Mouse (Mus musculus): ENCODE measurements around the gene Hist4h4. TPM values are rescaled to one million over a fixed set of nuclear protein-coding genes. Genes with fewer than 3 reads are reported as not detected.

Hist4h4 gene
- polyA plus RNA-seq, 2 experiments, result 1.1 to 1.2 TPM

GRCm38 (mm10) chr6:136795850-136796249 is 8.4 kb downstream of the Hist4h4 start:
- H3K36me3 ChIP-seq (ENCODE audit: control insufficient read depth, insufficient read depth, low read length), result no peaks in the 10 kb centered on the region
- no peaks in the 10 kb centered on the region for H3K9me3 ChIP-seq (ENCODE audit: control insufficient read depth, low read length)
- DNase-seq (ENCODE audit: low spot score), result no peak
- H3K9ac ChIP-seq (ENCODE audit: low read depth, low read length, severe bottlenecking), result no peak overlapping the region
- TF ChIP-seq POLR2A (IDR thresholded peaks at IDR 0.05; ENCODE audit: borderline replicate concordance, extremely low read depth, insufficient read depth, insufficient read length), result no peak
- H3K27ac ChIP-seq (replicated peaks; ENCODE audit: low read depth, low read length), result no peak overlapping the region
- H3K4me3 ChIP-seq (replicated peaks; ENCODE audit: low read length), result no peak overlapping the region
- WGBS, result 70% methylated on average over 6 of the region's 6 CpGs
- no peak for ATAC-seq (ENCODE audit: low FRiP score, low read depth)
- H3K4me1 ChIP-seq (ENCODE audit: control insufficient read depth, insufficient read depth, low read length), result peaks cover 9% of the 10 kb centered on the region; the same call in 1 of the 2 replicates
- no peaks in the 10 kb centered on the region for H3K27me3 ChIP-seq (ENCODE audit: control insufficient read depth, insufficient read depth, low read length)
- H3K4me2 ChIP-seq (replicated peaks; ENCODE audit: low read depth, low read length, severe bottlenecking), result no peak overlapping the region

GRCm38 (mm10) chr6:136795110-136795509 is 9.1 kb downstream of the Hist4h4 start:
- Histone ChIP-seq H3K9me3 (ENCODE audit: control insufficient read depth, low read length) (no peaks in the 10 kb centered on the region), H3K9ac (ENCODE audit: low read depth, low read length, severe bottlenecking) (no peak overlapping the region), H3K4me1 (ENCODE audit: control insufficient read depth, insufficient read depth, low read length) (peaks cover 9% of the 10 kb centered on the region; the same call in 1 of the 2 replicates), H3K27ac (replicated peaks; ENCODE audit: low read depth, low read length) (no peak overlapping the region), H3K27me3 (ENCODE audit: control insufficient read depth, insufficient read depth, low read length) (no peaks in the 10 kb centered on the region), H3K36me3 (ENCODE audit: control insufficient read depth, insufficient read depth, low read length) (no peaks in the 10 kb centered on the region), H3K4me3 (replicated peaks; ENCODE audit: low read length) (no peak overlapping the region), H3K4me2 (replicated peaks; ENCODE audit: low read depth, low read length, severe bottlenecking) (no peak overlapping the region)
- no peak for ATAC-seq (ENCODE audit: low FRiP score, low read depth)
- no peak for DNase-seq (ENCODE audit: low spot score)
- 61% methylated on average over 1 of the region's 1 CpGs for WGBS
- no peak for TF ChIP-seq POLR2A (IDR thresholded peaks at IDR 0.05; ENCODE audit: borderline replicate concordance, extremely low read depth, insufficient read depth, insufficient read length)

GRCm38 (mm10) chr6:136793831-136794525 is 10.2 kb downstream of the Hist4h4 start:
- H3K9ac ChIP-seq (ENCODE audit: low read depth, low read length, severe bottlenecking), result peak overlapping the region; percentile 52
- under 1% methylated on average over 22 of the region's 24 CpGs for WGBS
- H3K27me3 ChIP-seq (ENCODE audit: control insufficient read depth, insufficient read depth, low read length), result no peaks in the 10 kb centered on the region
- H3K4me1 ChIP-seq (ENCODE audit: control insufficient read depth, insufficient read depth, low read length), result peaks cover 9% of the 10 kb centered on the region; the same call in 1 of the 2 replicates
- DNase-seq (ENCODE audit: low spot score), result no peak
- no peak for TF ChIP-seq POLR2A (IDR thresholded peaks at IDR 0.05; ENCODE audit: borderline replicate concordance, extremely low read depth, insufficient read depth, insufficient read length)
- 0 out of 2 replicates have a peak, but pooled peaks have one; percentile 25 for ATAC-seq (ENCODE audit: low FRiP score, low read depth)
- peak overlapping the region; percentile 36 for H3K4me3 ChIP-seq (replicated peaks; ENCODE audit: low read length)
- H3K27ac ChIP-seq (replicated peaks; ENCODE audit: low read depth, low read length), result no peak overlapping the region
- no peaks in the 10 kb centered on the region for H3K9me3 ChIP-seq (ENCODE audit: control insufficient read depth, low read length)
- no peaks in the 10 kb centered on the region for H3K36me3 ChIP-seq (ENCODE audit: control insufficient read depth, insufficient read depth, low read length)
- H3K4me2 ChIP-seq (replicated peaks; ENCODE audit: low read depth, low read length, severe bottlenecking), result peak overlapping the region; percentile 80

GRCm38 (mm10) chr6:136792884-136793758 is 11.1 kb downstream of the Hist4h4 start:
- DNase-seq (ENCODE audit: low spot score), result no peak
- Histone ChIP-seq H3K9ac (ENCODE audit: low read depth, low read length, severe bottlenecking) (peak overlapping the region; percentile 52), H3K36me3 (ENCODE audit: control insufficient read depth, insufficient read depth, low read length) (no peaks in the 10 kb centered on the region), H3K27ac (replicated peaks; ENCODE audit: low read depth, low read length) (no peak overlapping the region), H3K4me3 (replicated peaks; ENCODE audit: low read length) (peak overlapping the region; percentile 36), H3K27me3 (ENCODE audit: control insufficient read depth, insufficient read depth, low read length) (no peaks in the 10 kb centered on the region), H3K4me2 (replicated peaks; ENCODE audit: low read depth, low read length, severe bottlenecking) (peak overlapping the region; percentile 80), H3K4me1 (ENCODE audit: control insufficient read depth, insufficient read depth, low read length) (peaks cover 9% of the 10 kb centered on the region; the same call in 1 of the 2 replicates), H3K9me3 (ENCODE audit: control insufficient read depth, low read length) (no peaks in the 10 kb centered on the region)
- TF ChIP-seq POLR2A (IDR thresholded peaks at IDR 0.05; ENCODE audit: borderline replicate concordance, extremely low read depth, insufficient read depth, insufficient read length), result no peak
- WGBS, result 7% methylated on average over 16 of the region's 16 CpGs
- no peak for ATAC-seq (ENCODE audit: low FRiP score, low read depth)

- DNase-seq (ENCODE audit: low spot score) (no peak), ATAC-seq (ENCODE audit: low FRiP score, low read depth) (no peak)
- Histone ChIP-seq H3K4me3 (replicated peaks; ENCODE audit: low read length) (no peak overlapping the region), H3K36me3 (ENCODE audit: control insufficient read depth, insufficient read depth, low read length) (no peaks in the 10 kb centered on the region), H3K4me2 (replicated peaks; ENCODE audit: low read depth, low read length, severe bottlenecking) (no peak overlapping the region), H3K4me1 (ENCODE audit: control insufficient read depth, insufficient read depth, low read length) (peaks cover 9% of the 10 kb centered on the region; the same call in 1 of the 2 replicates), H3K9me3 (ENCODE audit: control insufficient read depth, low read length) (no peaks in the 10 kb centered on the region), H3K9ac (ENCODE audit: low read depth, low read length, severe bottlenecking) (no peak overlapping the region), H3K27me3 (ENCODE audit: control insufficient read depth, insufficient read depth, low read length) (no peaks in the 10 kb centered on the region), H3K27ac (replicated peaks; ENCODE audit: low read depth, low read length) (no peak overlapping the region)
- 64% methylated on average over 5 of the region's 5 CpGs for WGBS
- TF ChIP-seq POLR2A (IDR thresholded peaks at IDR 0.05; ENCODE audit: borderline replicate concordance, extremely low read depth, insufficient read depth, insufficient read length), result no peak
Observed at GRCm38 (mm10) chr6:136789391-136789971, 14.7 kb downstream of the Hist4h4 start.

Data from limb, embryonic 14.5 days (tissue).